Mouse (Mus musculus): ENCODE results near the gene Zfp524. TPM values are rescaled to one million over a fixed set of nuclear protein-coding genes. Genes with fewer than 3 reads are reported as not detected.
"Not testable (repeated sequence)": the region's sequence is repeated elsewhere in the genome, so short reads cannot be mapped to it uniquely, and the experiment has no call there.

Gene Zfp524
- polyA plus RNA-seq, 1 experiment from 2014 or later, result 10.4 TPM

DNA sequence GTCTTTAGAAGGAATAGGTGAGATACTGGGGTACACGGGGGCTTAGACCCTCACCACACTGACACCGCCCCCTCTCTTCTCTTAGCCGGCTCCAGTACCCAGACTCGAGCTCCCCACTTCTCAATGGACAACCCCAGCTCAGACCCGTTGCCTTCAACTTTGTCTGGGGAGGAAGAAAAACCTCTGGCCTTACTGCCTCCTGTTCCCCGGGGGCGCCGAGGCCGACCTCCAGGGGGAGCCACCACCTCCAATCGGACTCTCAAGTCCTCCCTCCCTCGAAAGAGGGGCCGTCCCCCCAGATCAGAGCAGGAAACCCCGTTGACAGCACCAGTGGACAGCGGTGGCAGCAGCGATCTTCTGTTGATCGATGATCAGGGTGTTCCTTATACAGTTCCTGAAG is 3.1 kb downstream of the Zfp524 start:
- no peak for ATAC-seq
- H3K36me3 ChIP-seq (ENCODE audit: poor library complexity, severe bottlenecking), result peaks cover 22% of the 10 kb centered on the region
- no peak overlapping the region for H3K9ac ChIP-seq
- no peaks in the 10 kb centered on the region for H3K27me3 ChIP-seq
- no peaks in the 10 kb centered on the region for H3K9me3 ChIP-seq (replicated peaks)
- no peak overlapping the region for H3K4me3 ChIP-seq
- H3K4me1 ChIP-seq, result peaks cover 24% of the 10 kb centered on the region
- 87% methylated on average over 16 of the region's 16 CpGs for WGBS
- no peak overlapping the region for H3K4me2 ChIP-seq
- no peak overlapping the region for H3K27ac ChIP-seq

DNA sequence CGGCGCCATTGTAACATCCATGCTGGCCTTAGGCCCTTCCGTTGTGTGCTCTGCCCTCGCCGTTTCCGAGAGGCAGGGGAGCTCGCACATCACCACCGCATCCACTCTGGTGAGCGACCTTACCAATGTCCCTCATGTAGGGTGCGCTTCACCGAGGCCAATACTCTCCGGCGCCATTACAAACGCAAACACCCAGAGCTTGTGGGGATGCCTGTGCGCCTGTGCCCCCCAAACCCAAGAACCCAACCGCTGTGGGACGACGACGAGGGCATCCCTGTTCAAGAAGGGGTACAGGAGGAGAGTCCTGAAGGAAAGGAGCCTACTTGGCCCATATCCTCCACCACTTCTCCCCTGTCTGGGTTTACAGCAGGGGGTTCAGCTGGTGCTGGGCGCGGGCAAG is 3.7 kb downstream of the Zfp524 start:
- no peak overlapping the region for H3K27ac ChIP-seq
- no peak overlapping the region for H3K4me2 ChIP-seq
- H3K4me1 ChIP-seq, result peaks cover 24% of the 10 kb centered on the region
- no peak for ATAC-seq
- peaks cover 21% of the 10 kb centered on the region for H3K36me3 ChIP-seq (ENCODE audit: poor library complexity, severe bottlenecking)
- no peaks in the 10 kb centered on the region for H3K9me3 ChIP-seq (replicated peaks)
- WGBS, result 98% methylated on average over 21 of the region's 21 CpGs
- no peak overlapping the region for H3K4me3 ChIP-seq
- H3K9ac ChIP-seq, result no peak overlapping the region
- H3K27me3 ChIP-seq, result no peaks in the 10 kb centered on the region

DNA sequence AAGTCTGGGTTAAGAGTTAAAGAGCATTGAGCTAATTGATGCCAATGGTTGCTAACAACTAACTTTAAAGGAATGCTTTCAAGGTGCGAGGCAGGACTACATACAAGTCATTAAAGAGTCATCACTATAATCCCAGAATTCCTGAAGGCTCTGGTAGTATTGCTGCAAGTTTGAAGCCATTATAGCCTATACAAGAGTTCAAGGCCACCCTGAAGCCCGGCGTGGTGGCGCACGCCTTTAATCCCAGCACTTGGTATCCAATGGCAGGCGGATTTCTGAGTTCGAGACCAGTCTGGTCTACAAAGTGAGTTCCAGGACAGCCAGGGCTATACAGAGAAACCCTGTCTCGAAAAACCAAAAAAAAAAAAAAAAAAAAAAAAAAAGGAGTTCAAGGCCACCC is 5.4 kb downstream of the Zfp524 start:
- not testable (repeated sequence) for ATAC-seq; H3K9me3 ChIP-seq (replicated peaks); H3K27me3 ChIP-seq
- Histone ChIP-seq H3K9ac (0 out of 2 replicates have a peak overlapping the region, but pooled peaks have one; percentile 26), H3K4me3 (peak overlapping the region; percentile 88), H3K36me3 (ENCODE audit: poor library complexity, severe bottlenecking) (peaks cover 38% of the 10 kb centered on the region), H3K27ac (peak overlapping the region; percentile 93), H3K4me2 (peak overlapping the region; percentile 87), H3K4me1 (peaks cover 21% of the 10 kb centered on the region)
- 18% methylated on average over 8 of the region's 8 CpGs for WGBS

DNA sequence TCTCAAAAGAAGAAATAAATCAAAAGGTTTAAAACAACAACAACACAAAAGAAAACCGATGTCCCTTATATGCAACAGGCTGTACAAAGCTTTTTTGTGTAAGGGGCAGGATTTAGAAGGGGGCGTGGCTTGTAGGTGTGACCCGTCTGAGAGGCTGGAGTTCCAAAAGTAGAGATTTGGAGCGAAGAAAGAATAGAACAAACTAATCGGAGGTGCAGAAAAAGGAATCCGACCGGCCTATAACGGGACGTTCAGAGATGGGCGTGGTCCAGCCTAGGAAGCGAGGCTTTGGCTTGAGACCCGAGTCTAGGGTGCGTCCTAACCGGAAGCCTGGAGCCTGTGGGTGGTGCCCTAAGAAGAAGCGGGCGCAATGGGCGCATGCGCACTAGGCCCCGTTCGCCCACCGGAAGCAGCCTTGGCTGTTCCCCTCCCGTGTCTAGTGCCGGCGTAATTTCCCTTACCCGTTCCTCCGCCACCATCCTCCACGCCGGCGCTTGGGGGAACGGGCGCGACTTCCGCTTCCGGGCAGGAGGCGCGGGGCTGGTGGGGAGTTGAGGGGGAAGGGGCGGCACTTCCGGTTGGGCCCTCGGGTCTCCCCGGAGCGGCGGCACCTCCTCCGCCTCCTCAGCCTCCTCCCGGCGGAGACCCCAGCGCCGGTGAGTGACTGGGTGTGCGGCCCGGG is 5.9 kb downstream of the Zfp524 start, which contains the start of the genes Zfp865 and Ccdc106:
Gene Zfp865, plus strand, starts transcription at position 377 of the 682 bp plus-strand sequence.
Gene Ccdc106, plus strand, starts transcription at position 554 of the 682 bp plus-strand sequence.
- under 1% methylated on average over 44 of the region's 49 CpGs for WGBS
- ATAC-seq, result peak; percentile 92
- peak within 1 kb of the TSS; percentile 97 for H3K9ac ChIP-seq

DNA sequence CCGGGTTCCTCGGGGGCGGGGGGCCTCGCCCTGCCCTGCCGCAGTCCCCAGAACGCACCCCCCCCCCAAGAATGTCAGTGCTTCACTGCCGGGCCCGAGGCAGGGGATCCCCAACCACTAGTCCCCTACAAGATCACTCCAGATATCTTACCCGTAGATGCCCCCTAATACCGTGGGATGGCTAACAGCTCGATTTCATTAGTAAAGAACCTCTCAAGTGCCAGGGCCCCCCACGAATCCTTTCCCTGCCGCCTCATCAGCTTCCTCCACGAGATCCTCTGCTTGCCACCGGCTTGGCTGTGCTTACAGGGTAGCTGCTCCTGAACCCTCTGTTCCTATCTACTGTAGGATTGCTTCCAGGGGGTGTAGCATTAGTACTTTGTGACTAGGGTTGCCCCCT is 6.5 kb downstream of the Zfp524 start:
- ATAC-seq, result peak; percentile 2; the same call in 1 of the 2 replicates
- WGBS, result under 1% methylated on average over 10 of the region's 15 CpGs
- H3K4me2 ChIP-seq, result peak overlapping the region; percentile 87
- H3K9ac ChIP-seq, result peak overlapping the region; percentile 97
- no peaks in the 10 kb centered on the region for H3K9me3 ChIP-seq (replicated peaks)
- peak overlapping the region; percentile 93 for H3K27ac ChIP-seq
- peak overlapping the region; percentile 88 for H3K4me3 ChIP-seq
- peaks cover 38% of the 10 kb centered on the region for H3K36me3 ChIP-seq (ENCODE audit: poor library complexity, severe bottlenecking)
- H3K27me3 ChIP-seq, result no peaks in the 10 kb centered on the region
- H3K4me1 ChIP-seq, result peaks cover 21% of the 10 kb centered on the region

More for the DNA sequence above, 5.9 kb downstream of the Zfp524 start, which contains the start of the genes Zfp865 and Ccdc106:
- H3K4me3 ChIP-seq, result peak within 1 kb of the TSS; percentile 88
- peak within 1 kb of the TSS; percentile 87 for H3K4me2 ChIP-seq
- peaks cover 21% of the 10 kb centered on the region for H3K4me1 ChIP-seq
- no peaks in the 10 kb centered on the region for H3K9me3 ChIP-seq (replicated peaks)
- H3K36me3 ChIP-seq (ENCODE audit: poor library complexity, severe bottlenecking), result peaks cover 38% of the 10 kb centered on the region
- no peaks in the 10 kb centered on the region for H3K27me3 ChIP-seq
- H3K27ac ChIP-seq, result peak within 1 kb of the TSS; percentile 93

DNA sequence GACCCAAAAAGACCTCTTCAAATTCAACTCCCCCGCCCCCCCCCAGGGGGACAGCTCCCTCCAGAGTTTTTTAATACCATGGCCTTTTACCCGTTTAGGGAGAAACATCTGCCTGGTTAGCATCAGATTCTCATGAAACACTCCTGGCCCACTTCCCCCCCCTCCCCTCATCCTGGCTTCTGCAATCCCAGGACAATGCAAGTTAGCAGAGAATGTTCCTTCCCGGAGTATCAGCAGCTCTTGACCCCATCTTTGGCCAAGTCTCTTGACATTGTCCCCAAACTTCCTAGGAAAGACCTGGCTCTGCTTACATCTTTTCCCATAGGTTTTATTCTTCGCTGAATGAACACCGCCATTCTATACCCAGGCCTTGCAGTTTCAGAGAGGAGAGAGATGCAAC is 7.0 kb downstream of the Zfp524 start:
- no peaks in the 10 kb centered on the region for H3K27me3 ChIP-seq
- peaks cover 16% of the 10 kb centered on the region for H3K4me1 ChIP-seq
- peak overlapping the region; percentile 51 for H3K27ac ChIP-seq
- H3K4me2 ChIP-seq, result peak overlapping the region; percentile 87
- 45% methylated on average over 5 of the region's 5 CpGs for WGBS
- no peak for ATAC-seq
- peak overlapping the region; percentile 97 for H3K9ac ChIP-seq
- no peaks in the 10 kb centered on the region for H3K9me3 ChIP-seq (replicated peaks)
- peaks cover 41% of the 10 kb centered on the region for H3K36me3 ChIP-seq (ENCODE audit: poor library complexity, severe bottlenecking)
- H3K4me3 ChIP-seq, result peak overlapping the region; percentile 88

DNA sequence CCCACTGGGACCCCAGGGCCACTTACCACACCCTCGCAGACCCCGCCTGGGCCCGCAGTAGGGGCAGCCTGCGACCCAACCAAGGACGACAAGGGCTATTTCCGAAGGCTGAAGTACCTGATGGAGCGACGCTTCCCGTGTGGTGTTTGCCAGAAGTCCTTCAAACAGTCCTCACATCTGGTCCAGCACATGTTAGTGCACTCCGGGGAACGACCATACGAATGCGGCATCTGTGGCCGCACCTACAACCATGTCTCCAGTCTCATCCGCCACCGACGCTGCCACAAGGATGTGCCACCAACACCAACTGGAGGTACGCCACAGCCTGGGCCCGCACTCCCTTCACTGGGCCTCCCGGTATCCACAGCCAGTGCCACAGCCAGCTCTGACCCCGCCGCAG is 15.3 kb downstream of the Zfp524 start:
- H3K36me3 ChIP-seq (ENCODE audit: poor library complexity, severe bottlenecking), result peaks cover 83% of the 10 kb centered on the region
- WGBS, result 98% methylated on average over 22 of the region's 22 CpGs
- no peaks in the 10 kb centered on the region for H3K4me1 ChIP-seq
- no peaks in the 10 kb centered on the region for H3K27me3 ChIP-seq
- ATAC-seq, result no peak
- no peak overlapping the region for H3K4me3 ChIP-seq
- H3K9ac ChIP-seq, result no peak overlapping the region
- H3K27ac ChIP-seq, result no peak overlapping the region
- no peak overlapping the region for H3K4me2 ChIP-seq
- H3K9me3 ChIP-seq (replicated peaks), result peaks cover 28% of the 10 kb centered on the region

DNA sequence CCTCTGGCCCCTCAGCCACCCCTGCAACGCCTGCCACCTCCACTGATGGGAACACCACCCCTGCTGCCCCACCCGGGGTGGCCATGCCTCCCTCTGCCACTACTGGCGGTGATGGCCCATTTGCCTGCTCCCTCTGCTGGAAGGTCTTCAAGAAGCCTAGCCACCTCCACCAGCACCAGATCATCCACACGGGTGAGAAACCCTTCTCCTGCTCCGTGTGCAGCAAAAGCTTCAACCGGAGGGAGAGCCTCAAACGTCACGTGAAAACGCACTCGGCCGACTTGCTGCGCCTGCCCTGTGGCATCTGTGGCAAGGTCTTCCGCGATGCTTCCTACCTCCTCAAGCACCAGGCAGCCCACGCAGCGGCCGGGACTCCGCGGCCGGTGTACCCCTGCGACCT is 15.7 kb downstream of the Zfp524 start:
- no peak overlapping the region for H3K9ac ChIP-seq
- no peaks in the 10 kb centered on the region for H3K27me3 ChIP-seq
- H3K36me3 ChIP-seq (ENCODE audit: poor library complexity, severe bottlenecking), result peaks cover 87% of the 10 kb centered on the region
- 94% methylated on average over 21 of the region's 21 CpGs for WGBS
- H3K4me1 ChIP-seq, result no peaks in the 10 kb centered on the region
- H3K4me3 ChIP-seq, result no peak overlapping the region
- no peak overlapping the region for H3K4me2 ChIP-seq
- H3K9me3 ChIP-seq (replicated peaks), result peaks cover 28% of the 10 kb centered on the region
- no peak overlapping the region for H3K27ac ChIP-seq
- no peak for ATAC-seq

DNA sequence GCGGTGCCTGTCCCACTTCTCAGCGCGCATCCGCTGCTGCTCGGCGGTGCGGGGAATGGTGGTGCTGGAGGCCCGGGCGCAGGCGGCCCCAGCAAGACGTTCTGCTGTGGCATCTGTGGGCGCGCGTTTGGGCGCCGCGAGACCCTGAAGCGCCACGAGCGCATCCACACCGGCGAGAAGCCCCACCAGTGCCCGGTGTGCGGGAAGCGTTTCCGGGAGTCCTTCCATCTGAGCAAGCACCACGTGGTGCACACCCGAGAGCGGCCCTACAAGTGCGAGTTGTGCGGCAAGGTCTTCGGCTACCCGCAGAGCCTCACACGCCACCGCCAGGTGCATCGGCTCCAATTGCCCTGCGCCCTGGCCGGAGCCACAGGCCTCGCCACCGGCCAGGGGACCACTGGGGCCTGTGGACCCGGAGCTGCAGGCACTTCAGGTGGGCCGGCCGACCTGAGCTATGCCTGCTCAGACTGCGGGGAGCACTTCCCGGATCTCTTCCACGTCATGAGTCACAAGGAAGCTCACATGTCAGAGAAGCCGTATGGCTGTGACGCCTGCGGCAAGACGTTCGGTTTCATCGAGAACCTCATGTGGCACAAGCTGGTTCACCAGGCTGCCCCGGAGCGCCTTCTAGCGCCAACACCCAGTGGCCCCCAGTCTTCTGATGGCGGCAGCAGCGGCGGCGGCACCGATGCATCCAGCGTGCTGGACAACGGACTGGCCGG is 16.5 kb downstream of the Zfp524 start:
- WGBS, result 87% methylated on average over 63 of the region's 63 CpGs
- Histone ChIP-seq H3K9ac (no peak overlapping the region), H3K27me3 (no peaks in the 10 kb centered on the region), H3K4me3 (peak overlapping the region; percentile 12; the same call in 1 of the 2 replicates), H3K9me3 (replicated peaks) (peaks cover 28% of the 10 kb centered on the region), H3K36me3 (ENCODE audit: poor library complexity, severe bottlenecking) (peaks cover 95% of the 10 kb centered on the region), H3K4me2 (no peak overlapping the region), H3K4me1 (no peaks in the 10 kb centered on the region), H3K27ac (no peak overlapping the region)
- ATAC-seq, result no peak

DNA sequence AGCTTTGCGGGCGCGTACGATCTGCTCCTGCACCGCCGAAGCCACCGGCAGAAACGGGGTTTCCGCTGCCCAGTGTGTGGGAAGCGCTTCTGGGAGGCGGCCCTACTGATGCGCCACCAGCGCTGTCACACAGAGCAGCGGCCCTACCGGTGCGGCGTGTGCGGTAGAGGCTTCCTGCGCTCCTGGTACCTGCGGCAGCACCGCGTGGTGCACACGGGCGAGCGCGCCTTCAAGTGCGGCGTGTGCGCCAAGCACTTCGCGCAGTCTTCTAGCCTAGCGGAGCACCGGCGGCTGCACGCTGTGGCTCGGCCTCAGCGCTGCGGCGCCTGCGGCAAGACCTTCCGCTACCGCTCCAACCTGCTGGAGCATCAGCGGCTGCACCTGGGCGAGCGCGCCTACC is 17.3 kb downstream of the Zfp524 start:
- Histone ChIP-seq H3K4me3 (no peak overlapping the region), H3K4me2 (no peak overlapping the region), H3K27me3 (no peaks in the 10 kb centered on the region), H3K4me1 (no peaks in the 10 kb centered on the region), H3K27ac (no peak overlapping the region), H3K36me3 (ENCODE audit: poor library complexity, severe bottlenecking) (peaks cover 96% of the 10 kb centered on the region), H3K9ac (no peak overlapping the region), H3K9me3 (replicated peaks) (peaks cover 28% of the 10 kb centered on the region)
- 81% methylated on average over 46 of the region's 46 CpGs for WGBS
- ATAC-seq, result no peak

DNA sequence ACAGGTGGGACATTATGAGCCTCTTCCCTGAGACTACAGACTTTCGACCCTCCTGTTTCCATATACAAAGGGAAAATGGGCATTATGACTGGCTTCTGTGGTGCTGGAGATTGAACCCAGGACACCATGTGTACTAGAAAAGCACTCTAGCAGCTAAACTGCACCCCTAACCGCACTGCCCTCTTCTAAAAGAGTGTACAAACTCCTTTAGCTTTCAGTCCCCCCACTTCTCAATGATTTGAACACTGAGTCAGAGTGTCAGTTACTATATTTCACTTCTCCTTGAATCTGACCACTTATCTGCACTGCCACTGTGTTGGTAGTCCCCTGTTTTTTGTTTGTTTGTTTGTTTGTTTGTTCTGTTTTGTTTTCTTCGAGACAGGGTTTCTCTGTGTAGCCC is 19.6 kb downstream of the Zfp524 start, which contains the start of gene 4632433K11Rik:
Gene 4632433K11Rik, plus strand, starts transcription at position 301 of the 400 bp plus-strand sequence.
- Histone ChIP-seq H3K4me3 (no peak within 1 kb of the TSS), H3K4me1 (0 out of 2 replicates have a peak, but pooled peaks cover 4% of the 10 kb centered on the region), H3K9ac (no peak within 1 kb of the TSS), H3K9me3 (replicated peaks) (peaks cover 28% of the 10 kb centered on the region), H3K27ac (no peak within 1 kb of the TSS), H3K36me3 (ENCODE audit: poor library complexity, severe bottlenecking) (peaks cover 76% of the 10 kb centered on the region), H3K27me3 (no peaks in the 10 kb centered on the region), H3K4me2 (no peak within 1 kb of the TSS)
- ATAC-seq, result no peak
- 92% methylated on average over 3 of the region's 3 CpGs for WGBS

DNA sequence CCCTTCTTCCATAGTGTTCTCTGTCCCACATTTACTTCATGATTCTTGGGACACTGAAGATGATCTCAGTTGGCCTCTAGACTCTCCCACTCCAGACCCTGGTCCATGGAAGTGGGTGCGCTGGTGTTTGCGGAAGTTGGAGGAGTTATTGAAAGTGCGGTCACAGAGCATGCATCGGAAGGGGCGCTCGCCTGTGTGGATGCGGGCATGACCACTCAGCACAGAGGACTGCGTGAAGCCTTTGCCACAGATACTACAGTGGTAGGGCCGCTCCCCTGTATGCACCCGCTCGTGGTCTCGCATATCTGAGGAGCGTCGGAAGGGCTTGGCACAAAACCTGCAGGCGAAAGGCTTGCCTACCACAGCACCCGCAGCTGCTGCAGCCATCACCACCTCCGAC is 21.4 kb downstream of the Zfp524 start:
- Histone ChIP-seq H3K4me1 (peaks cover 9% of the 10 kb centered on the region; the same call in 1 of the 2 replicates), H3K9me3 (replicated peaks) (peaks cover 14% of the 10 kb centered on the region), H3K27ac (no peak overlapping the region), H3K4me2 (no peak overlapping the region), H3K27me3 (no peaks in the 10 kb centered on the region), H3K36me3 (ENCODE audit: poor library complexity, severe bottlenecking) (peaks cover 58% of the 10 kb centered on the region), H3K4me3 (no peak overlapping the region), H3K9ac (no peak overlapping the region)
- WGBS, result 99% methylated on average over 17 of the region's 17 CpGs
- no peak for ATAC-seq

Data from forebrain, embryonic 13.5 days (tissue).